Mouse (Mus musculus) neural tube, embryonic 15.5 days (tissue): ENCODE data around the gene Lrrn4cl. TPM values are rescaled to one million over a fixed set of nuclear protein-coding genes. Genes with fewer than 3 reads are reported as not detected.
A peak's percentile ranks its signal among the peaks of the same experiment; 100 is the strongest.

Experiments
- ATAC-seq: fragments of 200-750 bp; cut with Nextera tagmentation; 2 replicates; pipeline ENCODE4 v1.8.0; 2017; ENCODE audit warnings: mild to moderate bottlenecking, moderate TSS enrichment, moderate library complexity; ENCODE audit not compliant: low FRiP score
- H3K27ac ChIP-seq: fragments of 300-500 bp; sonication (generic); replicated peaks from 2 replicates; pipeline ENCODE4 v1.5.1; 2015; ENCODE audit warnings: mild to moderate bottlenecking, inconsistent platforms
- H3K27me3 ChIP-seq: fragments of 300-500 bp; sonication (generic); replicated peaks from 2 replicates; pipeline ENCODE4 v1.6.1; 2015; ENCODE audit warnings: inconsistent platforms
- H3K36me3 ChIP-seq: fragments of 300-500 bp; sonication (generic); 2 replicates; pipeline ENCODE4 v1.6.1; 2015; ENCODE audit warnings: inconsistent platforms
- H3K4me1 ChIP-seq: fragments of 300-500 bp; sonication (generic); 2 replicates; pipeline ENCODE4 v1.6.1; 2015; ENCODE audit warnings: inconsistent platforms
- H3K4me2 ChIP-seq: fragments of 300-500 bp; sonication (generic); 2 replicates; pipeline ENCODE4 v1.6.1; 2015; ENCODE audit warnings: inconsistent platforms, mild to moderate bottlenecking, moderate library complexity
- H3K4me3 ChIP-seq: fragments of 300-500 bp; sonication (generic); replicated peaks from 2 replicates; pipeline ENCODE4 v1.5.1; 2015; ENCODE audit warnings: mild to moderate bottlenecking, inconsistent platforms
- H3K9ac ChIP-seq: fragments of 300-500 bp; sonication (generic); replicated peaks from 2 replicates; pipeline ENCODE4 v1.6.1; 2015; ENCODE audit warnings: mild to moderate bottlenecking, inconsistent platforms
- H3K9me3 ChIP-seq: fragments of 300-500 bp; sonication (generic); replicated peaks from 2 replicates; pipeline ENCODE4 v1.6.1; 2016; ENCODE audit warnings: inconsistent platforms
- WGBS: fragments of 180-500 bp; shearing (Covaris S2); methylation state at CpG from one replicate; pipeline ENCODE4 v1.1.7; 2015; ENCODE audit warnings: mixed read lengths; 5-methylcytosine and 5-hydroxymethylcytosine counted together
- polyA plus RNA-seq: library from polyadenylated mRNA; unstranded; fragments of >200 nt; fragmentation: Nextera tagmentation; extraction: Ambion mirVana; gene quantifications from 2 replicates; pipeline ENCODE4 v1.2.1, GENCODE M21; 2015

Lrrn4cl gene
- polyA plus RNA-seq, 1 experiment from 2014 or later: 1.1 TPM

GRCm38 (mm10) chr19:8839908-8840791, 10.4 kb upstream of the Lrrn4cl start:
- Histone ChIP-seq H3K27ac (peak overlapping the region; percentile 98), H3K27me3 (no peaks in the 10 kb centered on the region), H3K4me2 (peak overlapping the region; percentile 83), H3K9ac (peak overlapping the region; percentile 75), H3K4me3 (peak overlapping the region; percentile 54), H3K36me3 (peaks cover 19% of the 10 kb centered on the region), H3K9me3 (no peaks in the 10 kb centered on the region), H3K4me1 (peaks cover 54% of the 10 kb centered on the region)
- no peak; the same call in 1 of the 2 replicates for ATAC-seq
- WGBS: 16% methylated on average over 29 of the region's 29 CpGs

GRCm38 (mm10) chr19:8841012-8841411, 9.6 kb upstream of the Lrrn4cl start:
- WGBS: 91% methylated on average over 7 of the region's 7 CpGs
- H3K27ac ChIP-seq: no peak overlapping the region
- no peak for ATAC-seq
- peaks cover 17% of the 10 kb centered on the region for H3K36me3 ChIP-seq
- peak overlapping the region; percentile 75 for H3K9ac ChIP-seq
- H3K27me3 ChIP-seq: no peaks in the 10 kb centered on the region
- no peaks in the 10 kb centered on the region for H3K9me3 ChIP-seq
- H3K4me1 ChIP-seq: peaks cover 54% of the 10 kb centered on the region
- peak overlapping the region; percentile 83 for H3K4me2 ChIP-seq
- H3K4me3 ChIP-seq: peak overlapping the region; percentile 54

- no peaks in the 10 kb centered on the region for H3K27me3 ChIP-seq
- H3K4me3 ChIP-seq: no peak overlapping the region
- no peak overlapping the region for H3K9ac ChIP-seq
- no peak overlapping the region for H3K4me2 ChIP-seq
- ATAC-seq: no peak
- H3K9me3 ChIP-seq: no peaks in the 10 kb centered on the region
- H3K36me3 ChIP-seq: peaks cover 36% of the 10 kb centered on the region
- peaks cover 43% of the 10 kb centered on the region for H3K4me1 ChIP-seq
- WGBS: 89% methylated on average over 6 of the region's 6 CpGs
- H3K27ac ChIP-seq: no peak overlapping the region
These were observed 7.6 kb upstream of the Lrrn4cl start for GRCm38 (mm10) chr19:8842961-8843360.

GRCm38 (mm10) chr19:8844371-8845129, 6.0 kb upstream of the Lrrn4cl start:
- H3K36me3 ChIP-seq: peaks cover 47% of the 10 kb centered on the region
- H3K4me1 ChIP-seq: peaks cover 38% of the 10 kb centered on the region
- H3K27me3 ChIP-seq: no peaks in the 10 kb centered on the region
- H3K9me3 ChIP-seq: no peaks in the 10 kb centered on the region
- WGBS: 54% methylated on average over 5 of the region's 5 CpGs
- H3K4me2 ChIP-seq: no peak overlapping the region
- no peak for ATAC-seq
- H3K27ac ChIP-seq: no peak overlapping the region
- H3K9ac ChIP-seq: no peak overlapping the region
- no peak overlapping the region for H3K4me3 ChIP-seq

- peaks cover 37% of the 10 kb centered on the region for H3K36me3 ChIP-seq
These were observed 2.2 kb upstream of the Lrrn4cl start for GRCm38 (mm10) chr19:8848356-8848755.

GRCm38 (mm10) chr19:8851639-8852038, 1.1 kb downstream of the Lrrn4cl start:
- H3K36me3 ChIP-seq: peaks cover 24% of the 10 kb centered on the region
- H3K27ac ChIP-seq: no peak overlapping the region
- H3K27me3 ChIP-seq: no peaks in the 10 kb centered on the region
- H3K4me1 ChIP-seq: 0 out of 2 replicates have a peak, but pooled peaks cover 7% of the 10 kb centered on the region
- H3K4me3 ChIP-seq: no peak overlapping the region
- 51% methylated on average over 7 of the region's 7 CpGs for WGBS
- H3K9me3 ChIP-seq: no peaks in the 10 kb centered on the region
- ATAC-seq: no peak
- H3K4me2 ChIP-seq: no peak overlapping the region
- no peak overlapping the region for H3K9ac ChIP-seq

More at GRCm38 (mm10) chr19:8848356-8848755, 2.2 kb upstream of the Lrrn4cl start:
- Histone ChIP-seq H3K27ac (no peak overlapping the region), H3K9me3 (no peaks in the 10 kb centered on the region), H3K27me3 (no peaks in the 10 kb centered on the region), H3K4me1 (peaks cover 18% of the 10 kb centered on the region; the same call in 1 of the 2 replicates), H3K4me3 (no peak overlapping the region), H3K4me2 (no peak overlapping the region), H3K9ac (no peak overlapping the region)
- ATAC-seq: no peak
- WGBS: 87% methylated on average over 5 of the region's 5 CpGs

GRCm38 (mm10) chr19:8852236-8852928, 1.8 kb downstream of the Lrrn4cl start:
- H3K27me3 ChIP-seq: no peaks in the 10 kb centered on the region
- H3K4me1 ChIP-seq: 0 out of 2 replicates have a peak, but pooled peaks cover 7% of the 10 kb centered on the region
- WGBS: 58% methylated on average over 10 of the region's 10 CpGs
- no peak overlapping the region for H3K27ac ChIP-seq
- ATAC-seq: no peak
- no peaks in the 10 kb centered on the region for H3K9me3 ChIP-seq
- H3K9ac ChIP-seq: no peak overlapping the region
- no peak overlapping the region for H3K4me2 ChIP-seq
- peaks cover 17% of the 10 kb centered on the region for H3K36me3 ChIP-seq
- no peak overlapping the region for H3K4me3 ChIP-seq

GRCm38 (mm10) chr19:8853117-8853516, 2.5 kb downstream of the Lrrn4cl start:
- Histone ChIP-seq H3K4me2 (no peak overlapping the region), H3K27ac (no peak overlapping the region), H3K27me3 (no peaks in the 10 kb centered on the region), H3K36me3 (peaks cover 11% of the 10 kb centered on the region), H3K4me3 (no peak overlapping the region), H3K9ac (no peak overlapping the region), H3K4me1 (0 out of 2 replicates have a peak, but pooled peaks cover 7% of the 10 kb centered on the region), H3K9me3 (no peaks in the 10 kb centered on the region)
- WGBS: 88% methylated on average over 3 of the region's 3 CpGs
- ATAC-seq: no peak

- ATAC-seq: no peak
- H3K9ac ChIP-seq: no peak overlapping the region
- WGBS: 60% methylated on average over 4 of the region's 4 CpGs
- H3K9me3 ChIP-seq: no peaks in the 10 kb centered on the region
- no peaks in the 10 kb centered on the region for H3K27me3 ChIP-seq
- no peaks in the 10 kb centered on the region for H3K36me3 ChIP-seq
- no peaks in the 10 kb centered on the region for H3K4me1 ChIP-seq
- H3K27ac ChIP-seq: no peak overlapping the region
- no peak overlapping the region for H3K4me2 ChIP-seq
- no peak overlapping the region for H3K4me3 ChIP-seq
These were observed 7.1 kb downstream of the Lrrn4cl start for GRCm38 (mm10) chr19:8857689-8858088.

GRCm38 (mm10) chr19:8859018-8859417, 8.4 kb downstream of the Lrrn4cl start:
- no peak overlapping the region for H3K4me3 ChIP-seq
- no peak overlapping the region for H3K9ac ChIP-seq
- no peaks in the 10 kb centered on the region for H3K27me3 ChIP-seq
- no peak overlapping the region for H3K27ac ChIP-seq
- WGBS: 28% methylated on average over 1 of the region's 1 CpGs
- ATAC-seq: no peak
- no peaks in the 10 kb centered on the region for H3K4me1 ChIP-seq
- H3K36me3 ChIP-seq: no peaks in the 10 kb centered on the region
- H3K9me3 ChIP-seq: no peaks in the 10 kb centered on the region
- no peak overlapping the region for H3K4me2 ChIP-seq

GRCm38 (mm10) chr19:8864265-8864664, 13.7 kb downstream of the Lrrn4cl start:
- Histone ChIP-seq H3K9me3 (no peaks in the 10 kb centered on the region), H3K4me1 (no peaks in the 10 kb centered on the region), H3K4me2 (no peak overlapping the region), H3K4me3 (no peak overlapping the region), H3K36me3 (no peaks in the 10 kb centered on the region), H3K27ac (no peak overlapping the region), H3K9ac (no peak overlapping the region), H3K27me3 (no peaks in the 10 kb centered on the region)
- no peak for ATAC-seq
- WGBS: 86% methylated on average over 6 of the region's 6 CpGs
